Mouse (Mus musculus) cerebellum, adult 2 months (tissue): ENCODE measurements around the gene Wdfy3. TPM values are rescaled to one million over a fixed set of nuclear protein-coding genes. Genes with fewer than 3 reads are reported as not detected.

Experiments used
- DNase-seq, 2 experiments: peaks; one replicate each; pipeline ENCODE4 v3.0.0; 2021
- H3K27ac ChIP-seq: fragments of 200-500 bp; 2 replicates; pipeline ENCODE4 v1.5.1; 2012; ENCODE audit warnings: low read length, control low read depth, inconsistent platforms; ENCODE audit not compliant: insufficient read depth
- H3K27me3 ChIP-seq: fragments of 200-500 bp; 2 replicates; pipeline ENCODE4 v1.6.1; 2012; ENCODE audit warnings: inconsistent platforms, mild to moderate bottlenecking, low read length, moderate library complexity; ENCODE audit not compliant: control insufficient read depth, insufficient read depth
- H3K4me1 ChIP-seq: fragments of 200-500 bp; 2 replicates; pipeline ENCODE4 v1.6.1; 2011; ENCODE audit warnings: low read length; ENCODE audit not compliant: control insufficient read depth, insufficient read depth
- H3K4me3 ChIP-seq: fragments of 200-500 bp; replicated peaks from 2 replicates; pipeline ENCODE3; 2011; ENCODE audit warnings: mild to moderate bottlenecking, low read depth, low read length, control low read depth; ENCODE audit not compliant: insufficient read depth
- CTCF ChIP-seq: fragments of 200-500 bp; IDR thresholded peaks from 2 replicates; pipeline ENCODE4 v1.5.1; 2011; ENCODE audit warnings: low read depth, mild to moderate bottlenecking, control low read depth, low read length, moderate library complexity, borderline replicate concordance; ENCODE audit not compliant: insufficient read depth
- POLR2A ChIP-seq: fragments of 200-500 bp; IDR thresholded peaks from 2 replicates; pipeline ENCODE4 v1.6.1; 2011; ENCODE audit warnings: low read length, control low read depth, borderline replicate concordance; ENCODE audit not compliant: insufficient read depth
- WGBS: fragments of 180-500 bp; shearing (Covaris S2); methylation state at CpG from one replicate; pipeline ENCODE4 v1.1.7; 2018; 5-methylcytosine and 5-hydroxymethylcytosine counted together
- polyA plus RNA-seq: library from polyadenylated mRNA; depleted of rRNA; stranded (reverse); fragments of >200 nt; gene quantifications from 2 replicates; pipeline ENCODE4 v1.2.3, GENCODE M21; 2012

Wdfy3 gene
- polyA plus RNA-seq, 1 experiment, result 75.4 TPM

DNA sequence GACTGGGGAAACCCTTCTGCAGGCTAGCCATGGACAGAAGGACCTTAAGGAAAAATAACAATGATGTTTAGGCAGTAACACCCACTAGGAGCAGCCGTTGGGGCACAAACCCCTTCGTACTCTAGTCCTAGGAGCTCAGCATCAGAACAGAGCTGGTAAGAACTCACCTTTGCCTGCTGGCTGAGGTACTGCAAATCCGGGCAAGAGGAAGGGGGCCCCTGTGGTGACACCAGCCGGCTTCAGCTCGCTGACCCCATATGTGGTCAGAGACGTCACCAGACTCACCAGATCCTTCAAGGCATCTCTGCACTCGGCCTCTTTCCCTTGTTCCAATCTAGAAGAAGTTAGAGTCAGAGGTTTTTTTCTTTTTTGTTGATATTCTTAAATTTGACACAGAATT, 121.1 kb downstream of the Wdfy3 start:
- DNase-seq, result peak; percentile 75 to 87
- 15% methylated on average over 7 of the region's 7 CpGs for WGBS
- Histone ChIP-seq H3K27ac (peak overlapping the region; percentile 95), H3K4me1 (peaks cover 17% of the 10 kb centered on the region), H3K4me3 (no peak overlapping the region), H3K27me3 (no peaks in the 10 kb centered on the region)
- TF ChIP-seq CTCF, result no peak
- no peak for TF ChIP-seq POLR2A

DNA sequence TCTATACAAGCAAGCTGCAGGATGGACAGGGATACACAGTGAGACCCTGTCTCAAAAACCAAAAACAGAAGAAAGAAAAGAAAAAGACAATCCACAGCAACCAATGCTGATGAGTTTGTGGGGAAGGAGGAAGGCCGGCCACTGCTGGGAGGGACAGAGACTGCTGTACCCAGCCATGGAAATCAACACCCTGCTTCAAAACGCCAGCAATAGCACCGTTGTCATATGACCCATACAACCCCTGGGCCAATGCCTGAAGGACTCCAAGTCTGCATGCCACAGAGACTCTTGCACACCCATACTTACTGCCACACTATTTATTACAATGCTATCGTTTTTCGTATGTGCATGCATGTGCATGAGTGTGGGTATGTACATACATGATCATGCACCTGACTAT, 124.0 kb downstream of the Wdfy3 start:
- H3K4me1 ChIP-seq, result peaks cover 17% of the 10 kb centered on the region
- no peaks in the 10 kb centered on the region for H3K27me3 ChIP-seq
- no peak overlapping the region for H3K27ac ChIP-seq
- H3K4me3 ChIP-seq, result no peak overlapping the region
- DNase-seq, result no peak
- TF ChIP-seq POLR2A (no peak), CTCF (no peak)
- 82% methylated on average over 5 of the region's 5 CpGs for WGBS

DNA sequence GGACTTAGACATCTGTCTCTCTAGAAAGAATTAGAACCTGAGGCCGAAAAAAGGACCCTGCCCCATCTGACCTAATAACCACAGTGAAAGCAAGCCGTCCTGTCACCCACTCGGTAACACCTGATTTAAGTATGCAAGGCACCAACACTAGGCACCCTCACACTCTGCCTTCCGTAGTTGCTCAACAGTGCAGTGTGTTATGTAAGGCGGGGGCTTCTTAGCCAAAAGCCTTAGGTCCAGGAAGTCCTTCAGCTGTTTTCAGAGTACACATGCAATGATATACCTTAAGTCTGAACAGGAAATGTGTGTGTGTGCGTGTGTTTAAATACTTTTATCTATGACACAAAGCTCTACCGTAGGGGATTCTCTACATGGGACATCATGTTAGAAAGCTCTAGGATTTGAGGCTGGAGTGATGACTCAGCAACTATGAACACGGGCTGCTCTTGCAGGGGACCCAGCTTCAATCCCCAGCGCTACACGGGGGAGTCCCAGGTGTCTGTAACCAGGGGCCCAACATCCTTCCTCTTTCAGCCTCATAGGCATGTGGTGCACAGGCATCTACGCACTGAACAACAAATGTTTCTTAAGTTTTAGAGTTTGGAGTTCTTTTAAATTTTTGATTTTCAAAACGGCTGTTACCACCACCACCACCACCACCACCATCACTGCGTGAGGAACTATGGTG, 131.7 kb downstream of the Wdfy3 start:
- no peak for DNase-seq
- Histone ChIP-seq H3K27ac (no peak overlapping the region), H3K4me1 (peaks cover 4% of the 10 kb centered on the region; the same call in 1 of the 2 replicates), H3K4me3 (no peak overlapping the region), H3K27me3 (no peaks in the 10 kb centered on the region)
- WGBS, result 93% methylated on average over 13 of the region's 13 CpGs
- no peak for TF ChIP-seq POLR2A
- no peak for TF ChIP-seq CTCF

DNA sequence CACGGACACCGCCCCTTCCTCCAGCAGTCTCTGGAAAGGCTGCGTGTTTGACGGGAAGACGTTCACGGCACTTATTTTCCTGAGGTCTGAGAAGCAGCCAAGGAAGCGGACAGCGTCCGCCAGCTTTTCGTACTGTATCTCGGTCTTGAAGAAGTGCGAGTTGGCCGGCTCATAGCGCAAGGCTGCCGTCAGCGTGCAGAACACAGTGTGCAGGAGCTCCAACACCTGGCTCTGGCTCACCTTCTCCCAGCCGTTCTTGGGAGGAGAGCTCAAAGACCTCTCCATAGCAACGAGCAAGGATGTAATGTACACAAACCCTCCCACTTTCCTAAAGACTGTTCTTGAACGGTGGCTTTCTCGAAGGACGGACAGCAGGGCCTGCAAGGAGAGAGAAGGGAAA, 132.4 kb downstream of the Wdfy3 start:
- TF ChIP-seq CTCF (no peak), POLR2A (no peak)
- WGBS, result 83% methylated on average over 21 of the region's 21 CpGs
- DNase-seq, result no peak

DNA sequence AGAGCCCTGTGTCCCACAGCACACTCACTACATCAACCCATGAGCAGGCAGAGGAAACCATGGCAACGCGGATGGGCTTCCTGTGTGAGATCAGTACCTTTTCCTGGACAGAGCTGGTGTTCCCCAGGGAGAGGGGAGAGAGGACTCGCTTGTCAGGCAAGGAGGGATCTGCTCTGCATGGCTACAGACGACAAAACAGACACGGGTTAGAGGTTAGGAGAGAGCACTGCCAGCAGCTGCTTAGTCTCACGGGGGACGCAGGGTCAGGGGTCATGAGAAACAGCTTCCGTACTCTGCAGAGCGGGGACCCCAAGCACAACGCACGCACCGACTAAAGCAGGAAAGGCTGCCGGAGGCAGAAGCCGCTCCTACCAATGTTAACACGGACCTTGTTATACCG, 133.8 kb downstream of the Wdfy3 start:
- peaks cover 4% of the 10 kb centered on the region; the same call in 1 of the 2 replicates for H3K4me1 ChIP-seq
- TF ChIP-seq POLR2A (no peak), CTCF (no peak)
- 69% methylated on average over 16 of the region's 16 CpGs for WGBS
- H3K27me3 ChIP-seq, result no peaks in the 10 kb centered on the region
- no peak for DNase-seq
- no peak overlapping the region for H3K27ac ChIP-seq
- no peak overlapping the region for H3K4me3 ChIP-seq

More for the DNA sequence above, 132.4 kb downstream of the Wdfy3 start:
- H3K4me1 ChIP-seq, result peaks cover 4% of the 10 kb centered on the region; the same call in 1 of the 2 replicates
- H3K27ac ChIP-seq, result no peak overlapping the region
- no peak overlapping the region for H3K4me3 ChIP-seq
- no peaks in the 10 kb centered on the region for H3K27me3 ChIP-seq

DNA sequence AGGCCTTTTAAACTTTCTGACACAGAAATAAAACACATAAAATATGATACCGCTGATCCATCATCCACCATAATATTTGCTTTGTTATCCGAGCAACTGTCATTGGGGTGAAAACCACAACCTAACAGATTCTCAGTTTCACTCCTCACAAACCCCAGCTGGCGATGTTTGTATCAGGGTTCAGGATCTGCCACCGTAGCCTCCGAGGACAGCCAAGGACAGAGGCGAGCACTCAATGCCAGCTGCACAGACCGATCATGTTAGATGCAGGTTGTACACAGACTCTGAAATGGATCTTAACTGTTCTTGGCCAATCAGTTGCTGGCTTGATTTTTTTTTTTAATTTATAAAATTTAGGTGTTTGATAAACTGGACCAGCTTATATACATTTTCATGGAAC, 135.1 kb downstream of the Wdfy3 start:
- TF ChIP-seq POLR2A (no peak), CTCF (no peak)
- WGBS, result 52% methylated on average over 7 of the region's 7 CpGs

DNA sequence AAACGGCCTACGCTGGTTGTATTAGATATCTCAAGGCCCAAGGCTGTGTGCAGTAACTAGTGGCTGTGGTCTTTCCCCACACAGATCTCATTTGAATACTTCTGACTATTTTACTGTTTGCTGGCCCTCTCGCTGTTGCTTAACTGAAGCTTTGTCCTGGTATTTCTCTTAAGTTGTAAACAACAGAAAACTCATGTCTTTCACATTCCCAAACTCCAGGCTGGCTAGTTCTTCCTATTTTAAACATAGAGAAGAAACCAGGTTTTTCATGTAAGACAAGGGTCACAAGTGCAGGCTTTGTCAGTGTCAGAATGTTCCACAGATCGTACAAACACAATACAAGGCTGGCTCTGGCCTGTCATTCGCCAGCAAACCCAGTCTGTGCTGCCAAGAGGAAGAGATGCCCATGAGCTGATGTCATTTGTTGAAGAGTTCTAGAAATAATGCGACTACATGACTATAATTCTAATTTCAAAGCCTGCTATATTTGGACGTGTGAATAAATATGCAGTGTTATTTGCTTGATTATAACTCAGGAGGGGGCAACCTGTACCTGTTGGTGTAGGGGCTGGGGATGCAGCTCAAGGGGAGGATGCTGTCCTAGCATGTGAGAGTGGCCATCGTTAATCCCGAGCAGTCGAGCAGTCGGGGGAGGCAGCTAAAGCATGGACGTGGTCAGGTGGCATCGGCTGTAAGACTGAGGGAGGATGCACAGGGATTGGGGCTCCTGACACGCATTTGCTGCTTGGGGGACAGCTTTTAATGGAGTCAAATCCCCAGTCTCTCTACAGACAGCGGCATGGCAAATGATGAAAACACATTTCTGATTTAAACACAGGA, 136.5 kb downstream of the Wdfy3 start:
- Histone ChIP-seq H3K27ac (peak overlapping the region; percentile 49; the same call in 1 of the 2 replicates), H3K4me3 (no peak overlapping the region), H3K27me3 (no peaks in the 10 kb centered on the region), H3K4me1 (peaks cover 7% of the 10 kb centered on the region; the same call in 1 of the 2 replicates)
- DNase-seq, result peak in 1 of 2 experiments; percentile 62
- TF ChIP-seq POLR2A, result no peak
- no peak for TF ChIP-seq CTCF
- WGBS, result 38% methylated on average over 15 of the region's 15 CpGs

More for the DNA sequence above, 135.1 kb downstream of the Wdfy3 start:
- peaks cover 7% of the 10 kb centered on the region; the same call in 1 of the 2 replicates for H3K4me1 ChIP-seq
- DNase-seq, result no peak
- H3K4me3 ChIP-seq, result no peak overlapping the region
- no peaks in the 10 kb centered on the region for H3K27me3 ChIP-seq
- no peak overlapping the region for H3K27ac ChIP-seq
